Mouse (Mus musculus) lung, embryonic 14.5 days (tissue): ENCODE data around the gene Fignl1. TPM values are rescaled to one million over a fixed set of nuclear protein-coding genes. Genes with fewer than 3 reads are reported as not detected.

ENCODE experiments used
- ATAC-seq: fragments of 200-750 bp; cut with Nextera tagmentation; 2 replicates; pipeline ENCODE4 v1.8.0; 2017; ENCODE audit warnings: mild to moderate bottlenecking, moderate TSS enrichment, moderate library complexity; ENCODE audit not compliant: insufficient read depth
- DNase-seq: peaks from one replicate; pipeline ENCODE4 v3.0.0-alpha.2; 2015
- H3K27ac ChIP-seq: fragments of 300-500 bp; sonication (generic); 2 replicates; pipeline ENCODE4 v1.5.1; 2014; ENCODE audit warnings: low read depth, mild to moderate bottlenecking, moderate library complexity
- H3K27me3 ChIP-seq: fragments of 300-500 bp; sonication (generic); 2 replicates; pipeline ENCODE4 v1.6.1; 2014; ENCODE audit warnings: low read length, control low read depth; ENCODE audit not compliant: insufficient read depth
- H3K36me3 ChIP-seq: fragments of 300-500 bp; sonication (generic); 2 replicates; pipeline ENCODE4 v1.6.1; 2014; ENCODE audit warnings: control low read depth; ENCODE audit not compliant: insufficient read depth
- H3K4me1 ChIP-seq: fragments of 300-500 bp; sonication (generic); 2 replicates; pipeline ENCODE4 v1.6.1; 2014; ENCODE audit warnings: antibody characterized with exemption, control low read depth; ENCODE audit not compliant: insufficient read depth
- H3K4me2 ChIP-seq: fragments of 300-500 bp; sonication (generic); 2 replicates; pipeline ENCODE4 v1.6.1; 2014; ENCODE audit warnings: mild to moderate bottlenecking
- H3K4me3 ChIP-seq: fragments of 300-500 bp; sonication (generic); 2 replicates; pipeline ENCODE4 v1.5.1; 2014; ENCODE audit warnings: low read depth, low read length
- H3K9ac ChIP-seq: fragments of 300-500 bp; sonication (generic); 2 replicates; pipeline ENCODE4 v1.6.1; 2014
- H3K9me3 ChIP-seq: fragments of 300-500 bp; sonication (generic); 2 replicates; pipeline ENCODE4 v1.6.1; 2016; ENCODE audit warnings: low read depth, low read length, control low read depth
- CTCF ChIP-seq: IDR thresholded peaks from 2 replicates; pipeline ENCODE4 v1.5.1; 2016; ENCODE audit warnings: antibody characterized with exemption, low read depth
- WGBS: fragments of 180-500 bp; shearing (Covaris S2); extraction: QIAGEN DNeasy Blood & Tissue Kit; methylation state at CpG from one replicate; pipeline ENCODE4 v1.1.7; 2014; 5-methylcytosine and 5-hydroxymethylcytosine counted together
- polyA plus RNA-seq: library from polyadenylated mRNA; unstranded; fragments of >200 nt; fragmentation: Nextera tagmentation; extraction: Ambion mirVana; gene quantifications from 2 replicates; pipeline ENCODE4 v1.2.1, GENCODE M21; 2014

Gene Fignl1
- polyA plus RNA-seq, 1 experiment from 2014 or later: 97.5 TPM

- WGBS: 3% methylated on average over 16 of the region's 16 CpGs
These were observed 12.7 kb upstream of the Fignl1 start for GRCm38 (mm10) chr11:11821387-11821975.

GRCm38 (mm10) chr11:11820737-11821136, 12.0 kb upstream of the Fignl1 start:
- 37% methylated on average over 3 of the region's 3 CpGs for WGBS
- no peaks in the 10 kb centered on the region for H3K9me3 ChIP-seq
- ATAC-seq: peak; percentile 6; the same call in 1 of the 2 replicates
- no peaks in the 10 kb centered on the region for H3K27me3 ChIP-seq
- no peak overlapping the region for H3K4me3 ChIP-seq
- H3K36me3 ChIP-seq: no peaks in the 10 kb centered on the region
- H3K4me2 ChIP-seq: no peak overlapping the region
- peak overlapping the region; percentile 94 for H3K27ac ChIP-seq
- DNase-seq: peak; percentile 61
- no peak overlapping the region for H3K9ac ChIP-seq
- no peak for TF ChIP-seq CTCF
- H3K4me1 ChIP-seq: peaks cover 37% of the 10 kb centered on the region

More at GRCm38 (mm10) chr11:11821387-11821975, 12.7 kb upstream of the Fignl1 start:
- no peaks in the 10 kb centered on the region for H3K9me3 ChIP-seq
- peak overlapping the region; percentile 35; the same call in 1 of the 2 replicates for H3K4me2 ChIP-seq
- ATAC-seq: peak; percentile 80
- no peak for TF ChIP-seq CTCF
- H3K27ac ChIP-seq: peak overlapping the region; percentile 98
- H3K27me3 ChIP-seq: no peaks in the 10 kb centered on the region
- peak overlapping the region; percentile 44 for H3K9ac ChIP-seq
- no peaks in the 10 kb centered on the region for H3K36me3 ChIP-seq
- no peak overlapping the region for H3K4me3 ChIP-seq
- H3K4me1 ChIP-seq: peaks cover 37% of the 10 kb centered on the region
- DNase-seq: peak; percentile 94

DNA sequence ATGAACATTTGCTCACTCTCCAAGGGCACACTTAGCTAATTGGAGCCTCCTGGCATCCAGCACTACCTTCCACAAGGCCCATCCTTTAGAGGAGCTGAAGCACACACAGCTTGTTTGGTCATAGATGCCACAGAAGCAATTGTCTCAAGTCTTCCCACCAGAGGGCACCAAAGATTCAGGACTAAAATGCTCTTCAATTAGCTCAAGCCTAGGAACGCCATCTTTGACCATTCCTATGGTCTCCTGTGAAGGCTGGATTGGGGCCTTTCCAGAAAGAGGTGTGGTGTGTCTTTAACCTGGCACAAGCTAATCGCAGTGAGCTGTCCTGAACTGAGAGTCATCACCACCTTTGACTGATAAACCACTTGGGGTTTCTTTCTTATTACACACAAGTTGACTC, 11.5 kb upstream of the Fignl1 start:
- Histone ChIP-seq H3K4me1 (peaks cover 37% of the 10 kb centered on the region), H3K4me2 (no peak overlapping the region), H3K9ac (no peak overlapping the region), H3K27ac (peak overlapping the region; percentile 94), H3K9me3 (no peaks in the 10 kb centered on the region), H3K4me3 (no peak overlapping the region), H3K27me3 (no peaks in the 10 kb centered on the region), H3K36me3 (no peaks in the 10 kb centered on the region)
- ATAC-seq (peak; percentile 43), DNase-seq (peak; percentile 99)
- peak; percentile 94 for TF ChIP-seq CTCF
- 2% methylated on average over 2 of the region's 2 CpGs for WGBS

GRCm38 (mm10) chr11:11819206-11819605, 10.4 kb upstream of the Fignl1 start:
- Histone ChIP-seq H3K9ac (no peak overlapping the region), H3K9me3 (no peaks in the 10 kb centered on the region), H3K36me3 (no peaks in the 10 kb centered on the region), H3K4me2 (no peak overlapping the region), H3K27me3 (no peaks in the 10 kb centered on the region), H3K4me1 (peaks cover 33% of the 10 kb centered on the region), H3K4me3 (no peak overlapping the region), H3K27ac (no peak overlapping the region)
- DNase-seq: no peak
- no peak for TF ChIP-seq CTCF
- WGBS: 89% methylated on average over 5 of the region's 5 CpGs
- ATAC-seq: no peak

GRCm38 (mm10) chr11:11818797-11819196, 10.0 kb upstream of the Fignl1 start:
- Histone ChIP-seq H3K36me3 (no peaks in the 10 kb centered on the region), H3K27ac (no peak overlapping the region), H3K27me3 (no peaks in the 10 kb centered on the region), H3K4me2 (no peak overlapping the region), H3K4me3 (no peak overlapping the region), H3K9ac (no peak overlapping the region), H3K4me1 (peaks cover 29% of the 10 kb centered on the region), H3K9me3 (no peaks in the 10 kb centered on the region)
- ATAC-seq (no peak), DNase-seq (no peak)
- TF ChIP-seq CTCF: no peak
- WGBS: 80% methylated on average over 6 of the region's 6 CpGs

- ATAC-seq (no peak), DNase-seq (no peak)
- no peak for TF ChIP-seq CTCF
- Histone ChIP-seq H3K9me3 (no peaks in the 10 kb centered on the region), H3K4me1 (peaks cover 3% of the 10 kb centered on the region), H3K36me3 (no peaks in the 10 kb centered on the region), H3K4me2 (no peak overlapping the region), H3K27ac (no peak overlapping the region), H3K4me3 (no peak overlapping the region), H3K27me3 (no peaks in the 10 kb centered on the region), H3K9ac (no peak overlapping the region)
- 50% methylated on average over 3 of the region's 3 CpGs for WGBS
These were observed 7.0 kb upstream of the Fignl1 start for GRCm38 (mm10) chr11:11815737-11816136.

DNA sequence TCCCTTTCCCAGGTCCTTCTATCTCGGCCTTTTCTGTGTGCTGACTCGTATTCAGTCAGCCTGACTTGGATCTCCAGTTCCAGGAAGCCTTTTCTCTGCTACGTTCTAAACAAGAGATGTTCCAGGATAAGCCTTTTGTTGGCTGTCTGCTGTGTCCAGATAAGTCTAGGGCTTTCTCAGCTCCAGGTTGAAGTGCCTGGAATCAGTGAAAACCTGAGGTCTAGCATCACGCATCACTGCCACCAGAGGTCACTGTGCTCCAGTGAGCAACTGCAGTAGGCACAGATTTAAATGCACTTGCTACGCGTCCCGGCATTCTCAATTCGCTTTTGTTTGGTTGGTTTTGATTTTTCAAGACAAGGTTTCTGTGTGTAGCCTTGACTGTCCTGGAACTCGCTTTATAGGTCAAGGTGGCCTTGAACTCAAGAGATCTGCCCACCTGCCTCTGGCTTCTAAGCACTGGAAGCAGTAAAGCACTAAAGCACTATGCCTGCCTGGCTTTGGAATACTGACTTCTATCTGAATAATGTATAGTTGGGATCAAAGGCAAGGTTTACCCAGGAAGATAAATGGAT, 3.2 kb upstream of the Fignl1 start:
- DNase-seq: peak; percentile 94
- Histone ChIP-seq H3K4me2 (peak overlapping the region; percentile 44), H3K36me3 (no peaks in the 10 kb centered on the region), H3K27me3 (no peaks in the 10 kb centered on the region), H3K4me3 (no peak overlapping the region), H3K9me3 (no peaks in the 10 kb centered on the region), H3K9ac (no peak overlapping the region), H3K4me1 (peaks cover 6% of the 10 kb centered on the region; the same call in 1 of the 2 replicates), H3K27ac (no peak overlapping the region; the same call in 1 of the 2 replicates)
- ATAC-seq: no peak
- whole genome bisulfite sequencing: 20% methylated on average over 9 of the region's 9 CpGs
- peak; percentile 97 for TF ChIP-seq CTCF
